Mouse (Mus musculus): ENCODE results near the gene Apex1. TPM values are rescaled to one million over a fixed set of nuclear protein-coding genes. Genes with fewer than 3 reads are reported as not detected.

Apex1 gene
- 157 and 177 TPM in 2 replicates for polyA plus RNA-seq (2015; fragmentation: Nextera tagmentation; extraction: Ambion mirVana)

GRCm38 (mm10) chr14:50924281-50925064, at the start of gene Apex1, which contains the start of gene Osgep:
Apex1 (plus strand) TSS chr14:50924968.
Osgep (minus strand) TSS chr14:50924893.
- H3K27me3 ChIP-seq (replicated peaks), result no peaks in the 10 kb centered on the region
- peaks cover 34% of the 10 kb centered on the region for H3K36me3 ChIP-seq
- peaks cover 43% of the 10 kb centered on the region for H3K4me1 ChIP-seq
- peak within 1 kb of the TSS; percentile 67 for H3K4me2 ChIP-seq
- no peaks in the 10 kb centered on the region for H3K9me3 ChIP-seq (replicated peaks)
- H3K27ac ChIP-seq (replicated peaks), result peak within 1 kb of the TSS; percentile 92
- WGBS, result under 1% methylated on average over 57 of the region's 57 CpGs
- H3K4me3 ChIP-seq (replicated peaks), result peak within 1 kb of the TSS; percentile 80
- H3K9ac ChIP-seq (replicated peaks), result peak within 1 kb of the TSS; percentile 82
- ATAC-seq (ENCODE audit: low FRiP score), result peak; percentile 96

GRCm38 (mm10) chr14:50875175-50875574, 49.6 kb upstream of the Apex1 start:
- no peak for ATAC-seq (ENCODE audit: low FRiP score)
- WGBS, result 88% methylated on average over 3 of the region's 3 CpGs

DNA sequence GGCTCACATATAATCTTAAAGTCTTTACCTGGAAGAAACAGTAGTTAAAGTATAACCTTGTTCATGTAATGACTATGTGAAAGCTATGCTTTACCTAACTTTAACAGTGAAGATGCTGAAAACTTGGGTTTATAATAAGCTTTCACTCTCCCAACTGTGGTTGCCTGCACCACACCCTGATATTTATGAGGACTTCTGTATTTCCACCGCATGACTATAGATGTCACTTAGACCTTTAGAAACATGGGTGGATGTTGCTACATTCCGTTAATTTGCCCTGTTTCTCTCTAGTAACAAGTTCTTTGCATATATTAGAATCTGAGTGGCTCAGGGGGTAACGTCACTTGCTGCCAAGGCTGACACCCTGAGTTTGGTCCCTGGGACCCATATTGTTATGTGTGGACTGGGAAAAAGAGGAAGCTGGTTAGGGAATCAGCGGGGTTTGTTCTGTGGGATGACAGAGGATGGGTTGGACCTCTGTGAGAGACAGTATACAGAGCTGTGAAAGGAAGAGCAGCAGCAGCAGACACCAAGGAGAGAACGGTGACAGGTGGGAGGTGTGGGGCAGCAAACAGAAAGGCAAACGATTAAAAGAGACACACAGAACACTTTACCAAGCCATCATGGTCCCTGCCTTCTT, 49.1 kb upstream of the Apex1 start:
- peaks cover 5% of the 10 kb centered on the region; the same call in 1 of the 2 replicates for H3K4me1 ChIP-seq
- no peaks in the 10 kb centered on the region for H3K27me3 ChIP-seq (replicated peaks)
- no peaks in the 10 kb centered on the region for H3K36me3 ChIP-seq
- no peak overlapping the region for H3K4me2 ChIP-seq
- H3K9me3 ChIP-seq (replicated peaks), result no peaks in the 10 kb centered on the region
- ATAC-seq (ENCODE audit: low FRiP score), result no peak
- no peak overlapping the region for H3K4me3 ChIP-seq (replicated peaks)
- H3K9ac ChIP-seq (replicated peaks), result no peak overlapping the region
- H3K27ac ChIP-seq (replicated peaks), result no peak overlapping the region
- WGBS, result 85% methylated on average over 6 of the region's 6 CpGs

More at GRCm38 (mm10) chr14:50875175-50875574, 49.6 kb upstream of the Apex1 start:
- H3K9ac ChIP-seq (replicated peaks), result no peak overlapping the region
- no peaks in the 10 kb centered on the region for H3K36me3 ChIP-seq
- H3K27me3 ChIP-seq (replicated peaks), result no peaks in the 10 kb centered on the region
- no peak overlapping the region for H3K4me2 ChIP-seq
- H3K27ac ChIP-seq (replicated peaks), result no peak overlapping the region
- H3K9me3 ChIP-seq (replicated peaks), result no peaks in the 10 kb centered on the region
- peaks cover 7% of the 10 kb centered on the region for H3K4me1 ChIP-seq
- no peak overlapping the region for H3K4me3 ChIP-seq (replicated peaks)

DNA sequence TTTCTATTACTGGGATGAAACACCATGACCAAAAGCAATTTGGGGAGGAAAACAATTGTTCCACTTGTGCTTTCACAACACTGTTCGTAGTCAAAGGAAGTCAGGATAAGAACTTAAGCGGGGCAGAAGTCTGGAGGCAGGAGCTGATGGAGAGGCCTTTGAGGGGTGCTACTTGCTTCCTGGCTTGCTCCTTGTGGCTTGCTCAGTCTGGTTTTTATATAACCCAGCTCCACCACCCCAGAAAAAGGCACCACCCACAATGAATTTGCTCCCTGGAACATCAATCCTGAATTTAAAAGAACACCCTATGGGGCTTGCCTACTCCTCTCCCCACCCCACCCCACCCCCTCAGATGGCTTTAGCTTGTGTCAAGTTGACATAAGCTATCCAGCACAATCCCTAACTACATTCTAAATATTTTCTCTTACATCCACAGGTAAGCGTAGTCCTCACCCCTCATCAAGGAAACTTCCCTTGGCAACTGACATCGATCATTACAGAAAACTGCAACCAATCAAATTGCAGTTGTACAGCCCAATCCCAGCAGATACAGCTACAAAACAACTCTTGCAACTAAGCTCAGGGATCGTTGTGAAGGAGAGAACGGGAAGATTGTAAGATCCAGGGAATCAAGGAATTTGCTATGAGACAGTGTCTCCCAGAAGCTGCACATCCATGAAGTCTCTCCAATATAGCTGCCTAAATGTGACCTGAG, 48.4 kb upstream of the Apex1 start:
- Histone ChIP-seq H3K9me3 (replicated peaks) (no peaks in the 10 kb centered on the region), H3K9ac (replicated peaks) (no peak overlapping the region), H3K4me1 (no peaks in the 10 kb centered on the region), H3K36me3 (no peaks in the 10 kb centered on the region), H3K4me2 (no peak overlapping the region), H3K4me3 (replicated peaks) (no peak overlapping the region), H3K27ac (replicated peaks) (no peak overlapping the region), H3K27me3 (replicated peaks) (no peaks in the 10 kb centered on the region)
- ATAC-seq (ENCODE audit: low FRiP score), result no peak
- 90% methylated on average over 6 of the region's 6 CpGs for WGBS

GRCm38 (mm10) chr14:50891621-50892020, 33.1 kb upstream of the Apex1 start:
- WGBS, result 89% methylated on average over 8 of the region's 8 CpGs
- Histone ChIP-seq H3K27me3 (replicated peaks) (0 out of 2 replicates have a peak, but pooled peaks cover 5% of the 10 kb centered on the region), H3K36me3 (no peaks in the 10 kb centered on the region), H3K4me3 (replicated peaks) (no peak overlapping the region), H3K9ac (replicated peaks) (no peak overlapping the region), H3K4me1 (peaks cover 7% of the 10 kb centered on the region), H3K27ac (replicated peaks) (no peak overlapping the region), H3K4me2 (no peak overlapping the region), H3K9me3 (replicated peaks) (no peaks in the 10 kb centered on the region)
- ATAC-seq (ENCODE audit: low FRiP score), result no peak

DNA sequence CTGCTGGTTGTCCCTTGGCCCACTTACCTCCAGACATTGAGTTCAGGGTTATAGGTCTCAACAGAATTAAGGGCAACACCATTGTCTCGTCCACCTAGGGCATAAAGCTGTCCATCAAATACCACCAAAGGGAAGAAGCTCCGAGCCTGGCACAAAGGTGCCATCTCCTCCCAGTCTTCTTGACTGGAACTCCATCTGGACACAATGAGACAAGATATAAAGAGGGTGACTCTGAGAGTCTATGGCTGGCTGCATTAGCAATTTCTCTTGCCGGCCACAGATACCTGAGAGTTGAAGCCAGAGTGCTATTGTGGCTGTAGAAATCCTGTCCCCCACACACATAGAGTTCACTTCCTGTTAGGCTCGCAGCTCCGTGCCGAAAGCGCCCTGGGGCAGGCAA, 32.7 kb upstream of the Apex1 start:
- Histone ChIP-seq H3K27me3 (replicated peaks) (0 out of 2 replicates have a peak, but pooled peaks cover 5% of the 10 kb centered on the region), H3K36me3 (no peaks in the 10 kb centered on the region), H3K27ac (replicated peaks) (no peak overlapping the region), H3K4me1 (peaks cover 12% of the 10 kb centered on the region), H3K4me3 (replicated peaks) (no peak overlapping the region), H3K9ac (replicated peaks) (no peak overlapping the region), H3K9me3 (replicated peaks) (no peaks in the 10 kb centered on the region), H3K4me2 (no peak overlapping the region)
- 87% methylated on average over 7 of the region's 7 CpGs for WGBS
- ATAC-seq (ENCODE audit: low FRiP score), result no peak

DNA sequence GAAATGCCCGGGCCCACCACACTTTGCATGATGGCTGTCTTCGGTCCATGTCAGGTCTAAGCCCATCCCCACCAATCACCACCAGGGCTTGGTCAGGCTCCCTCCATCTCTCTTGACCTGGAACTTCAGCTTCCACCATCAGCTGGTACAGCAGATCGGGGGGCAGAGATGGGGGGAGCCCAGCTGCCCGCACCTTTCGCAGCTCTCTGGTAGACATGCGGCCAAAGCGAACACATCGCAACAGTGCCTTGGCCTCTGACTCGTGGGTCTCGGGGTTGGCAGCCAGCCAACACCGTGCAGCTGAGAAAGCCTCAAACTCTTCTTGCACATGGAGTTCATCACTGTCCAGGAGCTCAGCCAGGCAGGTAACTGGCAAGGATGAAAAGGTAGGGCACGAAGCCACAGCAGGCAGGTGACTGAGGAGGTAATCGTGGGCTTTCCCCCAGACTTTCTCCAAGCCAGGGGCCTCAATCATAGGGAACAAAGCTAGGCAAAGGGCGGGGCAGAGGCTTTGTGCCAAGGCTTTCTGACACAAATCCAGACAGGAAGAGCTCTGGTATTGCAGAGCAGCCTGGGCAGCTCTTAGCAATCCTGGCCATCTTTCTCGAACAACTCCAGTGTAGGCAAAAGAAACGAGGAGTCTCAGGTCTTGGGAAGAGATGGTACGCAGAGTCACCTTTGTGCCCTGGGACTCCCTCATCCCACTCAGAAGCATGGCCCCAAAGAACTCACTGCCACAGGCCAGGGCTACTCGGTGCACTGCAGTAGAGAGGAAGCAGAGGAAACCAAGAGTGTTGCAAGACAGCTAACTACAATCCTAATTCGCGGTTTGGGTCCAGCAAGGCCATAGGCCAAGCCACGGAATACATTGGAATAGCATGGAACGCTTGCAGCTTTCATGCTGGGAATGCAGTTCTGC, 32.0 kb upstream of the Apex1 start:
- no peak overlapping the region for H3K27ac ChIP-seq (replicated peaks)
- 85% methylated on average over 22 of the region's 22 CpGs for WGBS
- peaks cover 15% of the 10 kb centered on the region for H3K4me1 ChIP-seq

DNA sequence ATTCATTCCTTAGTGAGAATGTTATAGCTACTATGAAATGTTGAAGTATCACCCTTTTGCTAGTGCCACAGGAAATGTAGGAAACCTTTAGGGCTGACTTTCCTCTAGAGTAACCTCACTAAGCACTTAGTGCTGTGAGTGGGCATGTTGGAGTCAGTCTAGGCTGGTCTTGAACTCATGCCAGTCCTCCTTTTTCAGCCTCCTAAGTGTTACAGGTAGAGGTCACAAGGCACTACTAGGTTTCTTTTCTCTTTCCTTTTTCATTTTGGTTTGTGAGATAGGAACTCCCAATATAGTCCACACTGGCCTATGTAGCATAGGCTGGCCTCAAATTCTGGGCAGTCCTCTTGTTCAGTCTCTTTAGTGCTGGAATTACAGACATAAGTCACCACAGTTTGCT, 29.4 kb upstream of the Apex1 start:
- H3K9ac ChIP-seq (replicated peaks), result no peak overlapping the region
- H3K9me3 ChIP-seq (replicated peaks), result no peaks in the 10 kb centered on the region
- no peak overlapping the region for H3K27ac ChIP-seq (replicated peaks)
- H3K4me2 ChIP-seq, result peak overlapping the region; percentile 90
- no peak overlapping the region for H3K4me3 ChIP-seq (replicated peaks)
- no peak for ATAC-seq (ENCODE audit: low FRiP score)
- no peaks in the 10 kb centered on the region for H3K36me3 ChIP-seq
- H3K4me1 ChIP-seq, result peaks cover 15% of the 10 kb centered on the region
- H3K27me3 ChIP-seq (replicated peaks), result 0 out of 2 replicates have a peak, but pooled peaks cover 5% of the 10 kb centered on the region

More for the DNA sequence above, 32.0 kb upstream of the Apex1 start:
- no peak for ATAC-seq (ENCODE audit: low FRiP score)
- 0 out of 2 replicates have a peak, but pooled peaks cover 5% of the 10 kb centered on the region for H3K27me3 ChIP-seq (replicated peaks)
- H3K36me3 ChIP-seq, result no peaks in the 10 kb centered on the region
- H3K9me3 ChIP-seq (replicated peaks), result no peaks in the 10 kb centered on the region
- H3K4me3 ChIP-seq (replicated peaks), result no peak overlapping the region
- H3K4me2 ChIP-seq, result no peak overlapping the region
- no peak overlapping the region for H3K9ac ChIP-seq (replicated peaks)

- Histone ChIP-seq H3K9ac (replicated peaks) (peak overlapping the region; percentile 66), H3K27ac (replicated peaks) (peak overlapping the region; percentile 65), H3K27me3 (replicated peaks) (0 out of 2 replicates have a peak, but pooled peaks cover 5% of the 10 kb centered on the region), H3K9me3 (replicated peaks) (no peaks in the 10 kb centered on the region), H3K36me3 (no peaks in the 10 kb centered on the region), H3K4me2 (peak overlapping the region; percentile 90), H3K4me3 (replicated peaks) (peak overlapping the region; percentile 51), H3K4me1 (peaks cover 15% of the 10 kb centered on the region)
- 18% methylated on average over 19 of the region's 19 CpGs for WGBS
- ATAC-seq (ENCODE audit: low FRiP score), result peak; percentile 79
These were observed 28.6 kb upstream of the Apex1 start for GRCm38 (mm10) chr14:50895985-50896746.

- Histone ChIP-seq H3K4me3 (replicated peaks) (peak overlapping the region; percentile 51), H3K27ac (replicated peaks) (peak overlapping the region; percentile 65), H3K4me2 (peak overlapping the region; percentile 90), H3K27me3 (replicated peaks) (0 out of 2 replicates have a peak, but pooled peaks cover 5% of the 10 kb centered on the region), H3K9me3 (replicated peaks) (no peaks in the 10 kb centered on the region), H3K36me3 (no peaks in the 10 kb centered on the region), H3K9ac (replicated peaks) (peak overlapping the region; percentile 66), H3K4me1 (peaks cover 15% of the 10 kb centered on the region)
- ATAC-seq (ENCODE audit: low FRiP score), result peak; percentile 93
- 17% methylated on average over 23 of the region's 23 CpGs for WGBS
These were observed 27.9 kb upstream of the Apex1 start for GRCm38 (mm10) chr14:50896747-50897373.
